Mouse (Mus musculus): ENCODE results near the gene Ppp1r14c.

GRCm38 (mm10) chr10:3451930-3452329 lies 86.1 kb downstream of the Ppp1r14c start:
- TF ChIP-seq CTCF (conservative IDR thresholded peaks at IDR 0.05; ENCODE audit: low read length): no peak
- no peak for TF ChIP-seq NANOG (IDR thresholded peaks at IDR 0.05; ENCODE audit: borderline replicate concordance, low read length)
